Mouse (Mus musculus): ENCODE results near the gene H2afy2.

DNA sequence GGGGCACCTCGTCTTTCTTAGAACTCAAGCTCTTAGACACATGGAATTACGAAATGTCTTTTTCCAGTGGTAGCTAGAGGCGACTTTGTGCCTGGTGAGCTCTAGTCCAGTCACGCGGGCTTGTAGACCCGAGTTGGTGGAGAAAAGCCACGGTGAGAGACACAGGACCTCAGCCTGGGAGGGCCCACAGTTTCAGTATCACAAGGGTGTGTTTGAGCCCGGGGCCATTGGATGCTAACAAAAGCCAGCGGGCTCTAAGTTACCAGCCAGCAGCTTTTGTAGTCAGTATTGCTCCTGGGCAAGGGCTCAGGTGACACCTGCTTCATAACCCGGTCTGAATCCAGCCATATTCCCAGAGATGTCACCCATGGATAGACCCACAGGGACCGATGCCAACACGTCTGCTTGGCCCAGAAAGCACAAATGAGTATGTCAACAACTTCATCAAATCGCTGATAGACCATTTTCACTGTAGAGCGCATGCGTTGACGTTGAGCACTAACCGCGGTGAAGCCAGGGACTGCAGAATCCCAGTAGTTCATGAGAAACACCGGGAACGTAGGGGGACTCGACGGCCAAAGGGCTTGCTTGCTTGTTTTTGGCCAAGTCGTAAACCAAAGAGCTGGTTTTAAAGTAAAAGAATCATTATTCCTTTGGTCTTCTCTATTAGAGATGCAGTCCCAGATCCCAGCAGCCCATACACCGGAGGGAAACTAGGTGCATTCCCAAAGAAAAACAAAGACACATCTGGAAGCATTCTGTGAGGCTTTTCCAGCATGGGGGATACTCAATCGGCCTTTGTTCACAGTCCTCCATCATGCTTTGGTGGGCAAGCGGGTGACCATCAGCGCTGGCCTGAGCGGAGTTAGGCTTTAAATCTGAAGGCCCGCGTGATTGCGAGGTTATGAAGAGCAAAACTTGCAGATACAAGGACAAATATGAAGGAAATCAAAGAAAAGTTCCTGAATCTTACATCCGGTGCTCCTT is 44.3 kb upstream of the H2afy2 start:
- TF ChIP-seq CHD2 (IDR thresholded peaks at IDR 0.05; ENCODE audit: low read length) (no peak), GATA1 (IDR thresholded peaks at IDR 0.05; ENCODE audit: low read depth, low read length) (no peak), SIN3A (IDR thresholded peaks at IDR 0.05; ENCODE audit: low read length) (no peak), E2F4 (IDR thresholded peaks at IDR 0.05; ENCODE audit: borderline replicate concordance, low read depth, low read length) (no peak), CTCF (IDR thresholded peaks at IDR 0.05 in 2 of 3, conservative IDR thresholded peaks at IDR 0.05 in 1 of 3; ENCODE audit: control insufficient read depth in 1 of 3, insufficient read depth in 1 of 3, low read depth in 2 of 3, low read length in 3 of 3, poor library complexity in 1 of 3, severe bottlenecking in 1 of 3) (no peak), POLR2A (IDR thresholded peaks at IDR 0.05; ENCODE audit: control insufficient read depth in 1 of 2, insufficient read depth in 1 of 2, low read depth in 1 of 2, low read length in 2 of 2, poor library complexity in 1 of 2) (no peak), POLR2AphosphoS2 (IDR thresholded peaks at IDR 0.05; ENCODE audit: low read length) (no peak)
